Mouse (Mus musculus): Measurements from ENCODE around the gene Golga5. TPM values are rescaled to one million over a fixed set of nuclear protein-coding genes. Genes with fewer than 3 reads are reported as not detected.
"Not testable (repeated sequence)": the region's sequence is repeated elsewhere in the genome, so short reads cannot be mapped to it uniquely, and the experiment has no call there.

Gene Golga5
- polyA plus RNA-seq, 1 experiment from 2014 or later: 24.6 TPM

DNA sequence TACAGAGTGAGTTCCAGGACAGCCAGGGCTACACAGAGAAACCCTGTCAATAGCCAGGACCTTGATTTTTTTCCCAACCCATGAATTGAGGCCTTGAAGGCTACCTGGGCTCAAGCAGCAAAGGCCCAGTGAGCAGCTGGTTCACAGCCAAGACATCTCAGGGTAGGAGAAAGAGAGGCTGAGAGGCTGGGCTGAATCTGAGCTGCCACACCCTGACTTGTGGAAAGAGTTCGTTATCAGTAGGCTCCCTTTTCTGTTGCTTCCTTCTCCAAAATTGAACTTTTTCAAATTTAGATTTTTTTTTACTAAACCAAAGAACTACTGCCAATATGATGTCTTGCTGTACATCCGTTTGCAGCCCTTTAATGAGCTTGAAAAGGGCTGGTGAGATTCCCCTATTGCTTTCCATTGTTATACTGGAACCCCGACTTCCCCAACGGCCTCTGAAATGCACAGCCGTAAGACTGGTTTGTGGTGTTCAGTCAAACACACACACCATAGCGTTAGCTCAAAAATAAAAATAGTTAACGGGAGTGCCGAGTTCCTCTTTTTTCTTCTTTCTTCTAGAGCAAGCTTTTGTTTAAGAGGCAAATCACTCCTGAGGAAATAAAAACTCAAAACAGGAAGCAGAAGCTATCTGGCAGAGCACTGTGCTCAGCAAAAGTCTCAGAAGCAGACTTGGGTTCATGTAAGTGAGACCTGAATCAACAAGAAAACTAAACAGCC lies 17.6 kb upstream of the Golga5 start:
- Histone ChIP-seq H3K4me3 (replicated peaks) (no peak overlapping the region), H3K36me3 (no peaks in the 10 kb centered on the region), H3K4me1 (no peaks in the 10 kb centered on the region), H3K9ac (replicated peaks) (no peak overlapping the region), H3K27ac (replicated peaks) (peak overlapping the region; percentile 23; the same call in 1 of the 2 replicates), H3K9me3 (replicated peaks) (no peaks in the 10 kb centered on the region), H3K4me2 (no peak overlapping the region), H3K27me3 (replicated peaks) (no peaks in the 10 kb centered on the region)
- ATAC-seq (ENCODE audit: low FRiP score): no peak
- 73% methylated on average over 8 of the region's 8 CpGs for WGBS

DNA sequence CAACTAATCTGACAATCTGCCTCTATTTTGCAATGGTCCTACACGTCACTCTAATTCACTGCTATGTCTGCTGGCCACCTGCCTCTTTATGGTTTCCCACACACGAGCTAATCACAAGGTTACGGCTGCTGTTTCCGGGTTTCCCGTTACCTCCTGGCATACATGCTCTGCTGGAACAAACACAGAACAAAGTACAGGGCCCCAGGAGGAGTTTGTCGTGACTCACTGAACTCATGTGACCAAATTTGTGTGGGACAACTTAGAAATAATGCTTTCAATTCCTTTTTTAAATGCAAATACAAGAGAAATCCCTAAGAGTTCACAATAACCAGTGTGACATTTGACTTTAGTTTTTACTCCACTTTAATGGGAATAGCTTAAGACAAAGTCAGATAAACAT lies 15.4 kb upstream of the Golga5 start:
- Histone ChIP-seq H3K36me3 (no peaks in the 10 kb centered on the region), H3K27ac (replicated peaks) (no peak overlapping the region), H3K9ac (replicated peaks) (no peak overlapping the region), H3K9me3 (replicated peaks) (no peaks in the 10 kb centered on the region), H3K27me3 (replicated peaks) (no peaks in the 10 kb centered on the region), H3K4me3 (replicated peaks) (no peak overlapping the region), H3K4me1 (no peaks in the 10 kb centered on the region), H3K4me2 (no peak overlapping the region)
- WGBS: 35% methylated on average over 6 of the region's 6 CpGs
- no peak for ATAC-seq (ENCODE audit: low FRiP score)

DNA sequence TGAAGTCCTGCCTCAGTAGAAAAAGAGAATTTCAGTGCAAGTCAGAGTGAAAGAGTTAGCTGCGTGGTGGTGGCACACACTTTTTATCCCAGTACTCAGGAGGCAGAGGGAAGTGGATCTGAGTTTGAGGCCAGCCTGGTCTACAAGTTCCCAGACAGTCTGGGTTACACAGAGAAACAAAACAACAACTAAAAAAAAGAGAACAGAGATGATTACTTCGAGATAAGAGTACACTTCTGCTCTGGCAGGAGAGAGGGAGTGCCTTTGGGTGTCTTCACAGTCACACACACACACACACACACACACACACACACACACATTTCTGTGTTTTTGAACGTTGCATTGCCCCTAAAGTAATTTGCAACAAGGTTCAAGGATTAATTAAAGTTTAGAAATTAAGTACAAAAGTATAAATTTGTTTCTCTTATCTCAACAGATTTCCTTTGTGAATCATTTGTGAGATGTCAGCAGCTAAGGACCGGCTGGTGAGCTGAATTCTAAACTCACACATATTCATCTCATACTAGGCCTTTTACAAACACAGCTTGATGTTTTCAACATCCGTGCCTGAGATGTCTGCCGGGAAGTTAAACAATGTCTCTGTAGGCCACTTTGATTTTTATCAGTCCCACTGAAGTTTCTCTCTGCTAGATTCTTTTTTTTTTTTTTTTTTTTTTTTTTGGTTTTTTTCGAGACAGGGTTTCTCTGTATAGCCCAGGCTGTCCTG lies 12.3 kb upstream of the Golga5 start:
- no peak overlapping the region for H3K4me3 ChIP-seq (replicated peaks)
- no peaks in the 10 kb centered on the region for H3K27me3 ChIP-seq (replicated peaks)
- WGBS: 81% methylated on average over 7 of the region's 7 CpGs
- H3K4me1 ChIP-seq: no peaks in the 10 kb centered on the region
- no peak overlapping the region for H3K27ac ChIP-seq (replicated peaks)
- ATAC-seq (ENCODE audit: low FRiP score): no peak
- H3K4me2 ChIP-seq: no peak overlapping the region
- no peak overlapping the region for H3K9ac ChIP-seq (replicated peaks)
- no peaks in the 10 kb centered on the region for H3K9me3 ChIP-seq (replicated peaks)
- H3K36me3 ChIP-seq: no peaks in the 10 kb centered on the region

DNA sequence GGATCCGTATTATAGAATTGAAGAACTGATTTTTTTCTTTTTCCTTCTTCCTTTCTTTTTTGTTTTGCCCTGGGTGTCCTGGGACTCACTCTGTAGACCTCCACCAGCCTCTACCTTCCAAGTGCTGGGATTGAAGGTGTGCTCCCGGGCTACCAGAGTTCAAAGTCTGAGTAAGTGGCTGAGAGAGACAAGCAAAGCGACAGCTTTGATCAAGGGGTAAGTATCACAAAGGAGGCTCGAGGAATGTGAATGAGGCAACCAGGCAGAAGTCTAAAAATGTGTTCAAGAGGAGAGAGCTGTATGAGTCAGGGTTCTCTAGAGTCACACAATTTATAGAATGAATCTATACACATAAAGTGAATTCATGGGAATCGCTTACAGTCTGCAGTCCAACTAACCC lies 8.9 kb upstream of the Golga5 start:
- no peak for ATAC-seq (ENCODE audit: low FRiP score)
- H3K27me3 ChIP-seq (replicated peaks): no peaks in the 10 kb centered on the region
- no peak overlapping the region for H3K9ac ChIP-seq (replicated peaks)
- no peaks in the 10 kb centered on the region for H3K4me1 ChIP-seq
- no peak overlapping the region for H3K27ac ChIP-seq (replicated peaks)
- 82% methylated on average over 5 of the region's 5 CpGs for WGBS
- no peaks in the 10 kb centered on the region for H3K9me3 ChIP-seq (replicated peaks)
- H3K4me3 ChIP-seq (replicated peaks): no peak overlapping the region
- no peak overlapping the region for H3K4me2 ChIP-seq
- no peaks in the 10 kb centered on the region for H3K36me3 ChIP-seq

DNA sequence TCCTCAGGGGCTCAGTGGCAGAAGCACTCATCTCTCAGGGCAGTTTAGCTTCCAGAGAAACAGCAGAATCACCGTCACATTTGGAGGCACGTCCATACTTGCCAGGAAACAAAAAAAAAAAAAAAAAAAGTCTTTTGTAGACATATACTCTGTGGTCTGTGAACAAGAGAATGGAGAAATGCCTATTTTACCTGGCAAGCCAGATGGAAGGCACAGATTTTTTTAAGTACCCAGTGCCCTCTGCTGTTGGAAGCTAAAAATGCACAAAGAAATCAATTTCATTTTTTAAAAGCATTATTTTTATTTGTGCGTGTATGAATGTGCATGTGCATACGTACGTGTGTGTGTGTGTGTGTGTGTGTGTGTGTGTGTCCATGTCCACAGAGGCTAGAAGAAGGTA lies 7.8 kb upstream of the Golga5 start:
- no peak for ATAC-seq (ENCODE audit: low FRiP score)
- H3K36me3 ChIP-seq: no peaks in the 10 kb centered on the region
- no peak overlapping the region for H3K9ac ChIP-seq (replicated peaks)
- H3K4me3 ChIP-seq (replicated peaks): no peak overlapping the region
- WGBS: 74% methylated on average over 5 of the region's 5 CpGs
- H3K4me1 ChIP-seq: no peaks in the 10 kb centered on the region
- H3K9me3 ChIP-seq (replicated peaks): no peaks in the 10 kb centered on the region
- H3K27ac ChIP-seq (replicated peaks): no peak overlapping the region
- no peaks in the 10 kb centered on the region for H3K27me3 ChIP-seq (replicated peaks)
- H3K4me2 ChIP-seq: no peak overlapping the region

DNA sequence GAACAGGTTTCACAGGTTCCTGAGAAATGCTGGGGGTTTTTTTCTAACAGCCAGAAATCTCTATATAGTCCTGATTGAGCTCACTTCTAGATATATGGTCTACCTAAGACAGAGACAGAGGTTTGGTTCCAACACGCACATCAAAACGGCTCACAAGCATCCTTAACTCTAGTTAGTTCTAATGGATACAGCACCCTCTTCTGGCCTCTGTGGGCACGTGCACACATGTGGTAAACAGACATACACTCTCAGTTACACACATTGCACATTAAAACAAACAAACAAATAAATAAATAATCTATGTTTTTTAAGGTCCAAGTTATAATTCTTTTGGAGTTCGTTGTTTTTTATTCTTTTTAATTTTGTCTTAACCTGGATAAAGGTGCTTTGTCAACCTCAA lies 4.3 kb upstream of the Golga5 start:
- H3K27me3 ChIP-seq (replicated peaks): no peaks in the 10 kb centered on the region
- H3K4me1 ChIP-seq: peaks cover 2% of the 10 kb centered on the region; the same call in 1 of the 2 replicates
- H3K36me3 ChIP-seq: no peaks in the 10 kb centered on the region
- WGBS: 72% methylated on average over 4 of the region's 4 CpGs
- no peak for ATAC-seq (ENCODE audit: low FRiP score)
- H3K4me2 ChIP-seq: no peak overlapping the region
- H3K9me3 ChIP-seq (replicated peaks): no peaks in the 10 kb centered on the region
- H3K4me3 ChIP-seq (replicated peaks): no peak overlapping the region
- H3K9ac ChIP-seq (replicated peaks): no peak overlapping the region
- no peak overlapping the region for H3K27ac ChIP-seq (replicated peaks)

DNA sequence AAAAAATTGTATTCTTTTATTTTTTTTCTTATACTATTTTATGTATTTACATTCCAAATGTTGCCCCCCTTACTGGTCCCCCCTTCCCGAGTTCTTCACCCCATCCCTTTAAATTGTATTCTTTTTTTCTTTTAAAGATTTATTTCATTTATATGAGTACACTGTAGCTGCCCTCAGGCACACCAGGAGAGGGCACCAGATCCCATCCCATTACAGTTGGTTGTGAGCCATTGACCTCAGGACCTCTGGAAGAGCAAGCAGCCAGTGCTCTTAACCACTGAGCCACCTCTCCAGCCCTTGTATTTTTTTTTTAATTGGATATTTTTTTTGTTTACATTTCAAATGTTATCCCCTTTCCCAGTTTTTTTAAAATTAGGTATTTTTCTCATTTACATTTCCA lies 799 bp upstream of the Golga5 start:
- Histone ChIP-seq H3K9ac (replicated peaks) (no peak overlapping the region), H3K27me3 (replicated peaks) (no peaks in the 10 kb centered on the region), H3K4me3 (replicated peaks) (no peak overlapping the region), H3K9me3 (replicated peaks) (no peaks in the 10 kb centered on the region), H3K36me3 (peaks cover 10% of the 10 kb centered on the region), H3K4me2 (no peak overlapping the region), H3K27ac (replicated peaks) (no peak overlapping the region), H3K4me1 (peaks cover 11% of the 10 kb centered on the region)
- WGBS: 91% methylated on average over 1 of the region's 1 CpGs
- ATAC-seq (ENCODE audit: low FRiP score): no peak

DNA sequence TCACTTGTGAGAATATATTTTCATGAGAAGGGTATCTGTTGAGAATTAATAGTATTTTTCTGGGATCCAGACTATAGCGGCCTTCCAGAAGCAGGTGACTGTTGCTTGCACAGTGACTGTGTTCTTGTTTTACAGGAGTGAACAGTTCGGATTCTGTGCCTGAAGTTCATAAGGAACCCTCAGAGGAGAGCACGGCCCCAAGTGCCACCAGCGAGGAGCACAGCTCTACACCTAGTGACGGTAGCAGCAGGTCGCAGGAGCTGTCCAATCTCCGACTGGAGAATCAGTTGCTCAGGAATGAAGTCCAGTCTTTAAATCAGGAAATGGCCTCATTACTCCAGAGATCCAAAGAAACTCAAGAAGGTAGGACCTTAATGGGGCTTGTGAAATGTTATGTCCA lies 5.5 kb downstream of the Golga5 start:
- no peak overlapping the region for H3K4me3 ChIP-seq (replicated peaks)
- H3K27me3 ChIP-seq (replicated peaks): no peaks in the 10 kb centered on the region
- H3K4me2 ChIP-seq: no peak overlapping the region
- ATAC-seq (ENCODE audit: low FRiP score): no peak
- 93% methylated on average over 7 of the region's 7 CpGs for WGBS
- H3K9ac ChIP-seq (replicated peaks): no peak overlapping the region
- H3K36me3 ChIP-seq: peaks cover 47% of the 10 kb centered on the region
- H3K4me1 ChIP-seq: peaks cover 11% of the 10 kb centered on the region
- H3K9me3 ChIP-seq (replicated peaks): no peaks in the 10 kb centered on the region
- no peak overlapping the region for H3K27ac ChIP-seq (replicated peaks)

DNA sequence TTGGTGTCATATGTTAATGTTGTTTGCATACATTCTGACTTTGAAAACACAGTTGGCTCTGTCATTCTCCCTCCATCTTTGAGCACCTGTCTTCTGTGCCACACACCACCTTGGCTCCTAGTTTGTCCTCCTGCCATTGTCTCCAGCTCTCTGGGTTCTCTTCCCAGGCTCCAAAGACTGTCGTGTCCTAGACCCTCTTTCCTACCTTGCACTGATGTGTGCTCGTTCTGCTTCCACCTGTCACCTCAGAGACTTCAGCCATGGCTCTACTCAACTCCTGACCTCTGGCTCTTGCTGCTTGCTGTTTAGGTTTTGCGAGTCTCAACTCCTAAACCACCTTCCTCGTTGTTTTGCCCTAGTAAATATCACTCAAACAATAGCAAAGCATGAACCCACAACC lies 11.5 kb downstream of the Golga5 start:
- WGBS: 93% methylated on average over 4 of the region's 4 CpGs
- H3K9me3 ChIP-seq (replicated peaks): no peaks in the 10 kb centered on the region

DNA sequence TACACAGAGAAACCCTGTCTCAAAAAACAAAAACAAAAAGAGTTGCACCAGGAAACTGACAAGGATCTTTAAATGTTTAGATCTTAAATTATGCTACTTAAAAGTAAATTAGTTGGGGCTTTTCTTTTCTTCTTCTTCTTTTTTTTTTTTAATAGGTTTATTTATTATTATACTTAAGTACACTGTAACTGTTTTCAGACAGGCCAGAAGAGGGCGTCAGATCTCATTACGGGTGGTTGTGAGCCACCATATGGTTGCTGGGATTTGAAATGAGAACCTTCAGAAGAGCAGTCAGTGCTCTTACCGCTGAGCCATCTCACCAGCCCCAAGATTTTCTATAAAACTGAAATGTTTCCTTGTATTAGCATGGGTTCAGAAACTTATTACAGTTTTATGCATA lies 16.0 kb downstream of the Golga5 start:
- H3K27me3 ChIP-seq (replicated peaks): no peaks in the 10 kb centered on the region
- peaks cover 85% of the 10 kb centered on the region for H3K36me3 ChIP-seq
- no peaks in the 10 kb centered on the region for H3K9me3 ChIP-seq (replicated peaks)
- H3K4me3 ChIP-seq (replicated peaks): no peak overlapping the region
- WGBS: 60% methylated on average over 3 of the region's 3 CpGs
- H3K9ac ChIP-seq (replicated peaks): no peak overlapping the region
- no peak for ATAC-seq (ENCODE audit: low FRiP score)
- no peaks in the 10 kb centered on the region for H3K4me1 ChIP-seq
- H3K4me2 ChIP-seq: no peak overlapping the region
- no peak overlapping the region for H3K27ac ChIP-seq (replicated peaks)

More for the DNA sequence above, 11.5 kb downstream of the Golga5 start:
- Histone ChIP-seq H3K4me2 (no peak overlapping the region), H3K4me1 (no peaks in the 10 kb centered on the region), H3K9ac (replicated peaks) (no peak overlapping the region), H3K4me3 (replicated peaks) (no peak overlapping the region), H3K36me3 (peaks cover 70% of the 10 kb centered on the region), H3K27me3 (replicated peaks) (no peaks in the 10 kb centered on the region), H3K27ac (replicated peaks) (no peak overlapping the region)
- ATAC-seq (ENCODE audit: low FRiP score): no peak

DNA sequence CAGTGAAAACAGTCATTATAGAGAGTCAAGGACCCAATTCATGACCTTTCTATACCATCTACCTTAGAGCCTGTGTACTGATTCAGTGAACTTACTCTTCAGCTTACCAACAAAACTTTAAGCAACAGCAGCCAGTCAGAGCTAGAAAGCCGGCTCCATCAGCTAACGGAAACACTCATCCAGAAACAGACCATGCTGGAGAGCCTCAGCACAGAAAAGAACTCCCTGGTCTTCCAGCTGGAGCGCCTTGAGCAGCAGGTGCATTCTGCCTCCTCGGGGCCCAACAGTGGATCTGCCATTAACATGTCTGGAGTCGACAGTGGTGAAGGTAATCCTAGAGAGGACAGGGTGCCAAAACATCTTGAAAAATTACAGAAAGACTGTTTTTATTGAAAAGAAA lies 23.0 kb downstream of the Golga5 start:
- Histone ChIP-seq H3K4me1 (no peaks in the 10 kb centered on the region), H3K9me3 (replicated peaks) (no peaks in the 10 kb centered on the region), H3K9ac (replicated peaks) (no peak overlapping the region), H3K4me3 (replicated peaks) (no peak overlapping the region), H3K4me2 (no peak overlapping the region), H3K27me3 (replicated peaks) (no peaks in the 10 kb centered on the region), H3K27ac (replicated peaks) (no peak overlapping the region), H3K36me3 (peaks cover 73% of the 10 kb centered on the region)
- WGBS: 91% methylated on average over 5 of the region's 5 CpGs
- no peak for ATAC-seq (ENCODE audit: low FRiP score)

DNA sequence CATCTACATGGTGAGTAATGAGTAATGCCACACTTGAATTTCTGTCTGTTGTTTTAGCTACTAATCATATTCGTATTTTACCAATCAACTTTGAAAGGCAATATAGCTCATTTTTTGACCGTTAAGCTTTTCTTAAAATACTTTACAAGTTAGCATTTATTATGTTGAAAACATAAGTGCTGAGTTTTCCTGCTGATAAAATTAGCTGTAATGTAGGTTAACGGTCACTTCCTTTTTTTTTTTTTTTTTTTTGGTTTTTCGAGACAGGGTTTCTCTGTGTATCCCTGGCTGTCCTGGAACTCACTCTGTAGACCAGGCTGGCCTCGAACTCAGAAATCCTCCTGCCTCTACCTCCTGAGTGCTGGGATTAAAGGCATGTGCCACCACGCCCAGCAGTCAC lies 26.8 kb downstream of the Golga5 start:
- H3K36me3 ChIP-seq: peaks cover 64% of the 10 kb centered on the region
- not testable (repeated sequence) for H3K4me2 ChIP-seq; H3K4me3 ChIP-seq (replicated peaks); H3K27me3 ChIP-seq (replicated peaks); H3K9me3 ChIP-seq (replicated peaks); H3K27ac ChIP-seq (replicated peaks); ATAC-seq (ENCODE audit: low FRiP score); H3K9ac ChIP-seq (replicated peaks); H3K4me1 ChIP-seq
- 93% methylated on average over 6 of the region's 6 CpGs for WGBS

Measured in neural tube, embryonic 15.5 days (tissue).